Mouse (Mus musculus) hindbrain, embryonic 15.5 days (tissue): Measurements from ENCODE around the gene Phf5a. TPM values are rescaled to one million over a fixed set of nuclear protein-coding genes. Genes with fewer than 3 reads are reported as not detected.

Source experiments
- ATAC-seq: fragments of 200-750 bp; cut with Nextera tagmentation; 2 replicates; pipeline ENCODE4 v1.8.0; 2017; ENCODE audit warnings: low read depth, moderate number of reproducible peaks, moderate TSS enrichment; ENCODE audit not compliant: low FRiP score
- H3K27ac ChIP-seq: fragments of 300-500 bp; sonication (generic); replicated peaks from 2 replicates; pipeline ENCODE4 v1.5.1; 2015; ENCODE audit warnings: mild to moderate bottlenecking, inconsistent platforms
- H3K27me3 ChIP-seq: fragments of 300-500 bp; sonication (generic); 2 replicates; pipeline ENCODE4 v1.6.1; 2015; ENCODE audit warnings: control low read depth, inconsistent platforms
- H3K36me3 ChIP-seq: fragments of 300-500 bp; sonication (generic); 2 replicates; pipeline ENCODE4 v1.6.1; 2015; ENCODE audit warnings: control low read depth, inconsistent platforms
- H3K4me1 ChIP-seq: fragments of 300-500 bp; sonication (generic); replicated peaks from 2 replicates; pipeline ENCODE4 v1.6.1; 2015; ENCODE audit warnings: control low read depth, inconsistent platforms
- H3K4me2 ChIP-seq: fragments of 300-500 bp; sonication (generic); 2 replicates; pipeline ENCODE4 v1.6.1; 2015; ENCODE audit warnings: moderate library complexity, mild to moderate bottlenecking, inconsistent platforms
- H3K4me3 ChIP-seq: fragments of 300-500 bp; sonication (generic); 2 replicates; pipeline ENCODE4 v1.5.1; 2015; ENCODE audit warnings: mild to moderate bottlenecking, inconsistent platforms
- H3K9ac ChIP-seq: fragments of 300-500 bp; sonication (generic); 2 replicates; pipeline ENCODE4 v1.6.1; 2015; ENCODE audit warnings: inconsistent platforms
- H3K9me3 ChIP-seq: fragments of 300-500 bp; sonication (generic); 2 replicates; pipeline ENCODE4 v1.6.1; 2016; ENCODE audit warnings: control low read depth, inconsistent platforms
- WGBS: fragments of 180-500 bp; shearing (Covaris S2); methylation state at CpG from one replicate; pipeline ENCODE4 v1.1.7; 2015; 5-methylcytosine and 5-hydroxymethylcytosine counted together
- polyA plus RNA-seq: library from polyadenylated mRNA; unstranded; fragments of >200 nt; fragmentation: Nextera tagmentation; extraction: Ambion mirVana; gene quantifications from 2 replicates; pipeline ENCODE4 v1.2.1, GENCODE M21; 2015

Gene Phf5a
- polyA plus RNA-seq, 1 experiment from 2014 or later, result 123 TPM

- 90% methylated on average over 7 of the region's 7 CpGs for WGBS
- Histone ChIP-seq H3K36me3 (peaks cover 35% of the 10 kb centered on the region), H3K27ac (no peak overlapping the region), H3K27me3 (no peaks in the 10 kb centered on the region), H3K4me1 (peaks cover 23% of the 10 kb centered on the region), H3K9ac (no peak overlapping the region), H3K4me2 (no peak overlapping the region), H3K9me3 (no peaks in the 10 kb centered on the region), H3K4me3 (no peak overlapping the region)
- no peak for ATAC-seq
Measured at GRCm38 (mm10) chr15:81853081-81853480, 18.6 kb downstream of the Phf5a start.

GRCm38 (mm10) chr15:81852411-81853000 is 19.2 kb downstream of the Phf5a start:
- Histone ChIP-seq H3K27me3 (no peaks in the 10 kb centered on the region), H3K27ac (no peak overlapping the region), H3K9ac (no peak overlapping the region), H3K4me1 (peaks cover 23% of the 10 kb centered on the region), H3K36me3 (peaks cover 36% of the 10 kb centered on the region), H3K4me3 (no peak overlapping the region), H3K4me2 (no peak overlapping the region), H3K9me3 (no peaks in the 10 kb centered on the region)
- ATAC-seq, result no peak
- WGBS, result 90% methylated on average over 9 of the region's 9 CpGs

- ATAC-seq, result no peak
- Histone ChIP-seq H3K36me3 (peaks cover 36% of the 10 kb centered on the region), H3K9me3 (no peaks in the 10 kb centered on the region), H3K9ac (no peak overlapping the region), H3K27me3 (no peaks in the 10 kb centered on the region), H3K4me3 (no peak overlapping the region), H3K4me1 (peaks cover 14% of the 10 kb centered on the region), H3K27ac (no peak overlapping the region), H3K4me2 (no peak overlapping the region)
- 97% methylated on average over 15 of the region's 15 CpGs for WGBS
Measured at GRCm38 (mm10) chr15:81851375-81851774, 20.3 kb downstream of the Phf5a start.

- no peak overlapping the region for H3K4me2 ChIP-seq
- H3K36me3 ChIP-seq, result peaks cover 36% of the 10 kb centered on the region
- H3K9me3 ChIP-seq, result no peaks in the 10 kb centered on the region
- 93% methylated on average over 14 of the region's 14 CpGs for WGBS
- no peak overlapping the region for H3K9ac ChIP-seq
- ATAC-seq, result no peak
- H3K27ac ChIP-seq, result no peak overlapping the region
- peaks cover 8% of the 10 kb centered on the region for H3K4me1 ChIP-seq
- no peak overlapping the region for H3K4me3 ChIP-seq
- no peaks in the 10 kb centered on the region for H3K27me3 ChIP-seq
Measured at GRCm38 (mm10) chr15:81850718-81851117, 21.0 kb downstream of the Phf5a start.

- WGBS, result 88% methylated on average over 9 of the region's 9 CpGs
- peaks cover 36% of the 10 kb centered on the region for H3K36me3 ChIP-seq
- no peak for ATAC-seq
Measured at GRCm38 (mm10) chr15:81849104-81849503, 22.6 kb downstream of the Phf5a start.

GRCm38 (mm10) chr15:81848301-81848700 is 23.4 kb downstream of the Phf5a start:
- Histone ChIP-seq H3K4me1 (no peaks in the 10 kb centered on the region), H3K27ac (no peak overlapping the region), H3K9ac (no peak overlapping the region), H3K4me3 (no peak overlapping the region), H3K27me3 (no peaks in the 10 kb centered on the region), H3K36me3 (peaks cover 36% of the 10 kb centered on the region), H3K4me2 (no peak overlapping the region), H3K9me3 (no peaks in the 10 kb centered on the region)
- ATAC-seq, result no peak
- 47% methylated on average over 7 of the region's 7 CpGs for WGBS

More at GRCm38 (mm10) chr15:81849104-81849503, 22.6 kb downstream of the Phf5a start:
- Histone ChIP-seq H3K4me3 (no peak overlapping the region), H3K9me3 (no peaks in the 10 kb centered on the region), H3K27me3 (no peaks in the 10 kb centered on the region), H3K27ac (no peak overlapping the region), H3K9ac (no peak overlapping the region), H3K4me2 (no peak overlapping the region), H3K4me1 (no peaks in the 10 kb centered on the region)

- Histone ChIP-seq H3K36me3 (peaks cover 36% of the 10 kb centered on the region), H3K27ac (no peak overlapping the region), H3K4me1 (no peaks in the 10 kb centered on the region), H3K4me2 (no peak overlapping the region), H3K9me3 (no peaks in the 10 kb centered on the region), H3K4me3 (no peak overlapping the region), H3K27me3 (no peaks in the 10 kb centered on the region), H3K9ac (no peak overlapping the region)
- 84% methylated on average over 5 of the region's 5 CpGs for WGBS
- ATAC-seq, result no peak
Measured at GRCm38 (mm10) chr15:81847861-81848260, 23.9 kb downstream of the Phf5a start.

- Histone ChIP-seq H3K27ac (no peak overlapping the region), H3K4me2 (no peak overlapping the region), H3K9ac (no peak overlapping the region), H3K4me3 (no peak overlapping the region), H3K9me3 (no peaks in the 10 kb centered on the region), H3K36me3 (peaks cover 36% of the 10 kb centered on the region), H3K27me3 (no peaks in the 10 kb centered on the region), H3K4me1 (no peaks in the 10 kb centered on the region)
- 97% methylated on average over 4 of the region's 4 CpGs for WGBS
- no peak for ATAC-seq
Measured at GRCm38 (mm10) chr15:81847161-81847560, 24.6 kb downstream of the Phf5a start.

GRCm38 (mm10) chr15:81846755-81847154 is 25.0 kb downstream of the Phf5a start:
- H3K4me1 ChIP-seq, result no peaks in the 10 kb centered on the region
- ATAC-seq, result no peak
- H3K9ac ChIP-seq, result no peak overlapping the region
- H3K9me3 ChIP-seq, result no peaks in the 10 kb centered on the region
- H3K27me3 ChIP-seq, result no peaks in the 10 kb centered on the region
- no peak overlapping the region for H3K4me2 ChIP-seq
- no peak overlapping the region for H3K4me3 ChIP-seq
- H3K36me3 ChIP-seq, result peaks cover 34% of the 10 kb centered on the region
- 88% methylated on average over 9 of the region's 9 CpGs for WGBS
- H3K27ac ChIP-seq, result no peak overlapping the region

GRCm38 (mm10) chr15:81845724-81846123 is 26.0 kb downstream of the Phf5a start:
- Histone ChIP-seq H3K36me3 (peaks cover 24% of the 10 kb centered on the region), H3K27ac (no peak overlapping the region), H3K9ac (no peak overlapping the region), H3K4me2 (no peak overlapping the region), H3K27me3 (no peaks in the 10 kb centered on the region), H3K4me3 (no peak overlapping the region), H3K4me1 (no peaks in the 10 kb centered on the region), H3K9me3 (no peaks in the 10 kb centered on the region)
- ATAC-seq, result no peak
- 51% methylated on average over 4 of the region's 4 CpGs for WGBS

GRCm38 (mm10) chr15:81845033-81845625 is 26.6 kb downstream of the Phf5a start:
- H3K27me3 ChIP-seq, result no peaks in the 10 kb centered on the region
- H3K4me2 ChIP-seq, result no peak overlapping the region
- no peak for ATAC-seq

GRCm38 (mm10) chr15:81842275-81842674 is 29.4 kb downstream of the Phf5a start:
- Histone ChIP-seq H3K4me2 (no peak overlapping the region), H3K36me3 (no peaks in the 10 kb centered on the region), H3K4me1 (0 out of 2 replicates have a peak, but pooled peaks cover 3% of the 10 kb centered on the region), H3K9ac (no peak overlapping the region), H3K27me3 (no peaks in the 10 kb centered on the region), H3K4me3 (no peak overlapping the region), H3K9me3 (no peaks in the 10 kb centered on the region), H3K27ac (no peak overlapping the region)
- no peak for ATAC-seq
- WGBS, result 92% methylated on average over 7 of the region's 7 CpGs

More at GRCm38 (mm10) chr15:81845033-81845625, 26.6 kb downstream of the Phf5a start:
- no peaks in the 10 kb centered on the region for H3K9me3 ChIP-seq
- H3K4me1 ChIP-seq, result no peaks in the 10 kb centered on the region
- WGBS, result 66% methylated on average over 5 of the region's 5 CpGs
- no peak overlapping the region for H3K9ac ChIP-seq
- no peak overlapping the region for H3K4me3 ChIP-seq
- peaks cover 18% of the 10 kb centered on the region for H3K36me3 ChIP-seq
- no peak overlapping the region for H3K27ac ChIP-seq
